Mouse (Mus musculus): ENCODE measurements around the gene Akap7.

DNA sequence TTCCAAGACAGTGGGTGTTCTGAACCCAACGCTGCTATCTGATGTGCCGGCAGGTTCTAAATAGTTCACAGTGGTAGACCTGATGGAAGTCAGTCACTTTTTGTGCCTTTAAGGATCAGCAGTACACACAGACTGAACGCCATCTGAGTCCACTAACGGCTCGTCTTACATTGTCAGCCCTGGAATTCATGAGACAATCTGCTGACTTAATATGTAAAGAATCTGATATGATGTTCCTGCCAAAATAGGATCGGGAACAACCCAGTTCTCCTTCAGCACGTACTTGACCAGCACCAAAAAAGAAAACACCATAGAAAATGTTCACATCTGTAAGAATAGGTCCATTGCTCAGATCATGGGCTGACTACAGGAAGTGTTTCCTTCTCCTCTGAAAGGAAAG is 32.2 kb downstream of the Akap7 start:
- TF ChIP-seq POLR2A (IDR thresholded peaks at IDR 0.05; ENCODE audit: borderline replicate concordance, insufficient read depth, low read length) (no peak), CTCF (IDR thresholded peaks at IDR 0.05; ENCODE audit: borderline replicate concordance, insufficient read depth, low read depth, low read length) (no peak)
